Mouse (Mus musculus): ENCODE results near the gene Art1. TPM values are rescaled to one million over a fixed set of nuclear protein-coding genes. Genes with fewer than 3 reads are reported as not detected.

The Art1 gene
- total and polyA plus RNA-seq, 3 experiments: not detected

DNA sequence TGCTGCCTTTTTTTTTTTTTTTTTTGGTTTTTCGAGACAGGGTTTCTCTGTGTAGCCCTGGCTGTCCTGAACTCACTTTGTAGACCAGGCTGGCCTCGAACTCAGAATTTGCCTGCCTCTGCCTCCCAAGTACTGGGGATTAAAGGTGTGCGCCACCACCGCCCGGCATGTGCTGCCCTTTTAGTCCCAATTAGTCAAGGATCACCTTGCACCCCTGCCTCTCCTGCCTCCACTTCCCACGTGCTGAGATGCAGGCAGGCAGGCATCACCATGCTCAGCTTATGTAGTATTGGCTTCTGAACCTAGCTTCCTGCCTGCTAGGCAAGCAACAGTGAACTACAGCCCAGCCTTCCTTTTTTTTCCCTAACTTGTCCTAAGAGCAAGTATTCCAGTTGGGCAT lies 15.8 kb downstream of the Art1 start:
- no peaks in the 10 kb centered on the region; a peak in 1 of 4 replicates for H3K27me3 ChIP-seq (ENCODE audit: control insufficient read depth in 1 of 2, insufficient read depth in 2 of 2, low read length in 2 of 2)
- no peak for TF ChIP-seq ZKSCAN1 (IDR thresholded peaks at IDR 0.05; ENCODE audit: low read depth, low read length)
- TF ChIP-seq GABPA (IDR thresholded peaks at IDR 0.05; ENCODE audit: low read depth, low read length): no peak
- no peak for TF ChIP-seq KAT2A (conservative IDR thresholded peaks at IDR 0.05; ENCODE audit: low read depth, low read length)
- TF ChIP-seq TCF12 (IDR thresholded peaks at IDR 0.05; ENCODE audit: low read depth, low read length): no peak
- no peak for TF ChIP-seq NELFE (IDR thresholded peaks at IDR 0.05; ENCODE audit: low read depth, low read length)
- no peak for TF ChIP-seq ZMIZ1 (IDR thresholded peaks at IDR 0.05; ENCODE audit: low read depth, low read length)
- TF ChIP-seq ZNF384 (IDR thresholded peaks at IDR 0.05; ENCODE audit: low read depth, low read length): no peak
- no peak for TF ChIP-seq JUND (IDR thresholded peaks at IDR 0.05; ENCODE audit: low read depth, low read length)
- no peak for TF ChIP-seq EP300 (IDR thresholded peaks at IDR 0.05; ENCODE audit: low read depth in 1 of 2, low read length in 2 of 2)
- TF ChIP-seq TBP (IDR thresholded peaks at IDR 0.05; ENCODE audit: low read depth, low read length): no peak
- TF ChIP-seq ELF1 (IDR thresholded peaks at IDR 0.05; ENCODE audit: low read depth, low read length): no peak
- no peak for TF ChIP-seq MEF2A (IDR thresholded peaks at IDR 0.05; ENCODE audit: extremely low read depth, insufficient replicate concordance, low read depth, low read length, poor library complexity, severe bottlenecking)
- no peaks in the 10 kb centered on the region for H3K9me3 ChIP-seq (replicated peaks; ENCODE audit: insufficient read depth, low read length)
- no peak for DNase-seq (ENCODE audit: low read depth, low spot score)
- H3K4me1 ChIP-seq (ENCODE audit: control insufficient read depth in 1 of 2, insufficient read depth in 2 of 2, low read length in 2 of 2): no peaks in the 10 kb centered on the region
- no peaks in the 10 kb centered on the region for H3K79me2 ChIP-seq (ENCODE audit: control insufficient read depth, insufficient read depth, low read length, poor library complexity)
- peaks cover 0 to 10% of the 10 kb centered on the region in 2 experiments; a peak in 2 of 4 replicates for H3K36me3 ChIP-seq (ENCODE audit: control insufficient read depth in 1 of 2, insufficient read depth in 2 of 2, low read length in 2 of 2)
- H3K9ac ChIP-seq (ENCODE audit: control insufficient read depth, low read depth, low read length, poor library complexity, severe bottlenecking): no peak overlapping the region
- H3K27ac ChIP-seq (ENCODE audit: control insufficient read depth, low read depth, low read length): no peak overlapping the region
- H3K4me3 ChIP-seq (ENCODE audit: control insufficient read depth in 1 of 2, insufficient read depth in 1 of 2, low read depth in 2 of 2, low read length in 2 of 2): no peak overlapping the region

DNA sequence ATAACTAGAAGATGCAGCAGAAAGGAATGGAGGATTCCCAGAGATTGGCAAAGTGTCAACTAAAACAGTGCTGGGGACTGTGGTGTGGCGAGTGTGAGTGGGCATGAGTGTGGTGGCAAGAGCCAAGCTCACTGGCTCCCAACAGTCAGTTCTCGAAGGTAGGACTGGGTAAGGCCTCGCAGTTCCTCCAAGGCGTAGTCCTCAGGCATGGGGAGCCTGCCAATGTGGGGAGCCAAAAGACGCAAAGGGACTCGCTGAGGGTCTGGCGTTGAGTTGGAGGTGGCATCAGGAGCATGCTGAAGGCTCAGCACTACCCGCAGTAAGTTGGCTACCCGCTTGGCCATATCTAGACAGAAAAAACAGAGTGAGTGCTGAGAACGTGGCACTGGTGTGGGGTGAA lies 18.8 kb downstream of the Art1 start:
- H3K9ac ChIP-seq (ENCODE audit: control insufficient read depth, low read depth, low read length, poor library complexity, severe bottlenecking): no peak overlapping the region
- no peak for DNase-seq (ENCODE audit: low read depth, low spot score)
- no peak overlapping the region for H3K27ac ChIP-seq (ENCODE audit: control insufficient read depth, low read depth, low read length)
- no peaks in the 10 kb centered on the region; a peak in 1 of 4 replicates for H3K27me3 ChIP-seq (ENCODE audit: control insufficient read depth in 1 of 2, insufficient read depth in 2 of 2, low read length in 2 of 2)
- peaks cover 0 to 23% of the 10 kb centered on the region in 2 experiments; a peak in 2 of 4 replicates for H3K36me3 ChIP-seq (ENCODE audit: control insufficient read depth in 1 of 2, insufficient read depth in 2 of 2, low read length in 2 of 2)
- no peaks in the 10 kb centered on the region for H3K79me2 ChIP-seq (ENCODE audit: control insufficient read depth, insufficient read depth, low read length, poor library complexity)
- H3K9me3 ChIP-seq (replicated peaks; ENCODE audit: insufficient read depth, low read length): no peaks in the 10 kb centered on the region
- no peaks in the 10 kb centered on the region for H3K4me1 ChIP-seq (ENCODE audit: control insufficient read depth in 1 of 2, insufficient read depth in 2 of 2, low read length in 2 of 2)
- H3K4me3 ChIP-seq (ENCODE audit: control insufficient read depth in 1 of 2, insufficient read depth in 1 of 2, low read depth in 2 of 2, low read length in 2 of 2): no peak overlapping the region
- TF ChIP-seq ZKSCAN1 (IDR thresholded peaks at IDR 0.05; ENCODE audit: low read depth, low read length) (no peak), TBP (IDR thresholded peaks at IDR 0.05; ENCODE audit: low read depth, low read length) (no peak), USF2 (IDR thresholded peaks at IDR 0.05; ENCODE audit: borderline replicate concordance in 1 of 2, insufficient read depth in 1 of 2, low read depth in 1 of 2, low read length in 2 of 2) (no peak), MYC (IDR thresholded peaks at IDR 0.05; ENCODE audit: low read depth, low read length) (no peak), MAZ (IDR thresholded peaks at IDR 0.05; ENCODE audit: low read depth, low read length) (no peak), E2F4 (IDR thresholded peaks at IDR 0.05; ENCODE audit: borderline replicate concordance, low read depth, low read length) (no peak), NRF1 (IDR thresholded peaks at IDR 0.05; ENCODE audit: insufficient read depth, low read depth, low read length, poor library complexity, severe bottlenecking) (no peak), MEF2A (IDR thresholded peaks at IDR 0.05; ENCODE audit: extremely low read depth, insufficient replicate concordance, low read depth, low read length, poor library complexity, severe bottlenecking) (no peak), POLR2AphosphoS5 (IDR thresholded peaks at IDR 0.05; ENCODE audit: borderline replicate concordance, low read depth, low read length) (no peak), ELF1 (IDR thresholded peaks at IDR 0.05; ENCODE audit: low read depth, low read length) (no peak), CHD2 (IDR thresholded peaks at IDR 0.05; ENCODE audit: low read length) (no peak), MAX (IDR thresholded peaks at IDR 0.05; ENCODE audit: low read length) (no peak), HCFC1 (IDR thresholded peaks at IDR 0.05; ENCODE audit: low read depth, low read length) (no peak), NELFE (IDR thresholded peaks at IDR 0.05; ENCODE audit: low read depth, low read length) (no peak), CHD1 (IDR thresholded peaks at IDR 0.05; ENCODE audit: low read depth, low read length) (no peak), GATA1 (IDR thresholded peaks at IDR 0.05; ENCODE audit: low read depth, low read length) (no peak)

Data from MEL (cell line).